Mouse (Mus musculus) lung, postnatal 25 days (tissue): ENCODE measurements at regions not wholly inside any gene's neighbourhood (a gene's known extent, or its start where the extent isn't known, plus 50 kb on each side); places are given as distances from the start of the nearest gene placed in this dataset.

Source experiments
- DNase-seq: peaks from one replicate; pipeline ENCODE4 v3.0.0; 2022; ENCODE audit warnings: low spot score

DNA sequence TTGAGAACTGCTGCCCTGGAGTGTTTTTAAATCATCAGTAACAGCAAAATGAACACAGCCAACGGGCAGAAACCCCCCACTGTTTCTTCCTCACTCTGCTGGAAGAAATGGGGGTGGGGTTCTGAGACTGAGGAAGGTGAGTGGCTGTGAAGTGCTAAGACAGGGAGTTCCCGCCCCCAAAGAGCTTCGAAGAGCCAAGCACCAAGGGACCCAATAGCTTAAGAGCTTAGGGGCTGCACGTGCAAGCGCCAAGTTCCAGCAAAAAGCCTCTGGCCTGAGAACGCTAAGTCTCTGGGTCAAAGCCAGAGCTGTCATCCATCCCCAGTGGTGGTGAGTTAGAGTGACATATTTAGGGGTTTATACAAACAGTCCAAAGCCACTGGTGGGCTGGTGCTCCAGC, 55.1 kb upstream of the Pcbd1 start:
- no peak for DNase-seq

DNA sequence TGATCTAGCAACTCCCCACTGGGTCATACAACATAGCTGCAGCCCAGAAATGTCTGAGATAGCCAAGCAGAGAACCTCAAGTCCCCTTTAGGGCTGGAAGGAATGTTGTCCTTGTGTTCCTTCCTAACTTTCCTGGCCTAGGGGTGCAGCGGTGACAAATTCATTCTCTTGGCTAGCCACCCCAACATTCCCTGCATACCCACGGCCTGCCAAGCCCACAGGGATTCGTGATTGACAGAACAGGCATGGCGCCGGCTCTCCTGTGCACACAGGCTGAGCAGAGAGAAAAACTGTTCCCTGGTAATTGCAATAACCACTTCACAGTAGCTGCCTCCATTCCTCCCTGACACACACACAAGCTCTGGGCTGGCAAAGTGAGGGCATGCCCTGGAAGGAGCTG, 60.5 kb upstream of the Pcbd1 start:
- peak; percentile 5 for DNase-seq

DNA sequence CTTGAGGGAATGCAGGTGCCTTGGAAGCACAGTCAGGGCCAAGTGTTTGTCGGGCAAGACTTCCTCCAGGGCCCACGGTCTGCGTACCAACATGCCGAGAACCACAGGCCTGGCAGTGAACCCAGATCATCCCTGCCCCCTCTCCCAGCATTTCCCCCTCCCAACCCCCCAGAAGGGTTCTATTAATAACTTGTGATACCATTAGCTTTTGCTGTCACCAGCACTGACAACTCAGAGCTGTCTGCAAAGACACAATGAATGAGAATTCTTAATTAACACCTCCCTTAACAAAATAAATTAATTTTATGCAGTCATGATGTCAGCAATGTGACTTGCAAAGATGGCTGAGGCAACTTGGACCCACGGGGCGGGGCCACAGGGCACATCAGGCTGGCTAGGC, 61.9 kb upstream of the Pcbd1 start:
- DNase-seq = no peak

DNA sequence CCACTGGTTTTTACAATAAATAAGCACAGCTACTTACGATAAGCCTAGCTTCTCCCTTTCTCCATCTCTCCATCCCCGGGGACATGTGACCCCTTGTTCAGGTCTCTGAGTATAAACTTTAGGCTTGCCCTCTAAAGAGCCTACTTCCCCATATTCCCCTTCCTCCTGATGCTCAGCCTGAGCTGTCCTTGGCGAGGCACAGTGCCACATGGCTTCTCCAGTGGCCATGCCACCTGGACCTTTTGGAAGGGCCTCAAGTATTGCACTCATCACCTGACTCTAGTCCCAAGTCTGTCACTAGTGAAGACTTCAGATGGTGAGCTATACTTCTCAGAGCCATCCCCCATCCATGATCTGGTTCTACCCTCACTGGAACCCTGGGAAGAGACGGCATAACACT, 64.1 kb upstream of the Pcbd1 start:
- no peak for DNase-seq

DNA sequence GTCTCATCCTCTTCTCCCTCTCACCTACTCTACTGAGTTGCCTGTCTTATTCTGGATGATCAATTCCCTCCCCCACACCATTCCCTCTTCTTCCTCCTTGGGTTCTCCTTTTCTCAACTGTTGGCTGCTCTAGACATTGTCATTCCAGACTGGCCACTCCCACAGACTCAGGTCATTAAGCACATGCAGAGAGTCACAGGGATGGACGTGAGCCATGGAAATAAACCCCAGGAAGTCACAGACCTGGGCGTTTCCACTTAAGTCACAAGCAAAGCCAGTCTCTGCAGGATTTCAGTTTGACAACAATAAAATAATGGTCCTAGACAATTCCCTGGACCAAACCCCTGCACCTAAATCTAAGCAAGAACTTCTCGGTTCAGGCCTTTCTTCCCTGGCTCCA, 65.0 kb upstream of the Pcbd1 start:
- no peak for DNase-seq

DNA sequence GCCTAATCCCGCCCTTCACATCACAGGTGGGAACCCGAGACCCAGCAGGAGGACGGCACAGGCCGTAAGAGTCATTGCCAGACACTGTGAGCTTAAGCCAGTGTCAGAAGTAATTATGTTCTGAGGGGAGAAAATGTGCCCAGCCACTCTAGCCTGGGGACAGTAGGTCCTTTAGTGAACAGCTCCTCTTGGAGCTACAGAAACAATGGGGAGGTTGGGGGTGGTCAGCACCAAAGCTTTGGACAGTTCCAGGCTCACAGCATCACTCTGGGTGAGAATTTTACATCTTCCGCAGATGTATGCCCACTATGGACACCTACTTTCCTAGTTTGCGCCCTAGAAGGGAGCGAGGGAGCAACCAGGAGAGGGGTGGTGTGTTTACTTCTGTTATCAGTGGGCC, 65.7 kb upstream of the Pcbd1 start:
- DNase-seq = no peak

DNA sequence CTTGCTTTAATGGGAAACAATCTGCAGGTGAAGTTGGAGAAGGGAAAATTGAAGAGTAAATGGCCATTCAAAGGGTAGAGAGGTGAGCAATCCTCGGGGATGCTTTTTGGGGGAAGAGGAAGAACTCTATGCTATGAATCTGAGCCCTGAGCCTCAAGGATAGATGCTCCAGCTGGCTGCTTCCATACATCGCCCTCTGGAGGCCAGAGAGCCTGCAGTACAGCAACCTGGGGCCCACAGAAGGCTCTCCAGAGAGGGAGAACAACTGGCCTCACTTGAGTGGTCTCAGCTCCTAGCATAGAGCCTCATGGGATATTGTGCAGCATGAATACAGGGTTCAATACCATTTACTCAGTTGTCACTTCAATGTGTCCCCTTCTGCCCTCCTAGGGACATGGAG, 69.6 kb upstream of the Pcbd1 start:
- DNase-seq = no peak

DNA sequence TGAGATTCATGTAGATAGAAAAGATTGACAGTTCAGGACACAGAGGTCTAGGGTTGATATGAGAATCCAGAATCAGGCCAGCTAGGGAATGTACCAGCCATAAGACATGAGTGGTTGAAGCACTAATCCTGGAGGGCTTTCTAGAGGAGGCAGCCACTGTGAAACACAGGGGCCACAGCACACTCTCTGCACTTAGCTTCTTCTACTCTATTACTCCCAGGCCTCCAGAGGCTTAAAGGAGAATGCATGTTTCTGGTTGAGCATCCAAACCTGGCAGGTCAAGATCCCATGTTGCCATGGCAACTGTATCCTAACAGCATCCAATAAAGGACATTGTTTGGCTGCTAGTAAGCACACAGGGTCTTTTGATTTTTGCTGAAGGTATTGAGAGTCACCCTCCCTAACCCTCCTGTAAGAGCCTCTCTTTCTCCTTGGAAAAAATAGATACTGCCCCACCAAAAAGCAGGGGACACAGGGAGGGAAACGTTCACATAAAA, 76.9 kb upstream of the Pcbd1 start:
- no peak for DNase-seq

DNA sequence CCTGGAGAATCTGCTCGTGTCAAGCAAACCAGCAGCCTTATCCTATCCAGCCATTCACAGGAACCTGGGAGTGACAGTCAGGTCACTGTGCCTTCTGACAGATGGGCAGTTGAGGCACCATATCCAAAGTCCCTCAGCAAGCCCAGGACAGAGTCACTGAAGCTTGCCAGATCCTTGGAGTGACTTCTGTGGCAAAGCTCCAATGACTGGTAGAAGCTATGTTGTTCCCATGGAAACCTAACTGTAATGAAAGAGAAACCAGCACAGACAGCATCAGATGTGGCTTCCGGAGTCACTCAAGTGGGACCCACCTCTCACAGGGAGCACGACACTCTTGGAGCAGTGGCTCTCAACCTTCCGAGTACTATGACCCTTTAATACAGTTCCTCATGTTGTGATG, 78.4 kb upstream of the Pcbd1 start:
- DNase-seq = no peak

DNA sequence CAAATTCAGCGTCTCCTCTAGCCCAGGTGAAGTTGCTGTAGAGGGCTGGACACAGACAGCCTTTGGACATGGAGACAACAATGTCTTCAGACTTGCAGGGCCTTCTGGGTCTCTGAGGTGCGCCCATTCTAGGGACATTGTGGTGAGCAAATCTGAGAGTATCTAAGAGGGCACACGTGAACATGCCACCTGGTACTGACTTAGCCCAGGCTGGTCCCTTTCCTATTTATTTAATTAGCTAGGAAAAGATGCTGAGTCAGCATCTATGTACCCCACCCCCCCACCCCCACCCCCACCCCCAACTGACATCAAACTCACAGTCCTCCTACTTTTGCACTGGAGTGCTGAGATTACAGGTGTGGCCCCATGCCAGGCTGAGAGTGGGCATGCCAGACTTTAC, 81.7 kb upstream of the Pcbd1 start:
- no peak for DNase-seq

DNA sequence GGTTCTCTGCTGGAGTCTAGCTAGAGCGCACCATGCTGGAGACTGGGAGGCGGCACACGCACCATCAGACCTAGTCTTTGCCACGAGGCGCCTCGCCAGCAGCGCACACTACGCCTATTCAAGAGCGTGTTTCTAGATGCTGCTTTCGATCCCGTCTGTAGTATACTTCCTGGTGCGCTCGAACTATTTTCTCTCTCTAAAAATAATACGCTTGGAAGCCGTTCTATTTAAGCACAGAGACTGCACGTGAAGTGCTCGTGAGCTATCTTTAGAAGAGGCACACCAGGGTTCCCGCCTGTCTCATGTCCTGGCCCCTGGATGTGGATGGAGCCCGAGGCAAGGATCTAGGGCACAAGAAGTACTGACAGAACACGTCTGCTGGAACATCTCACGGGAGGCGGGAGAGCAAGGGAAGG, 87.4 kb upstream of the Pcbd1 start:
- no peak for DNase-seq

DNA sequence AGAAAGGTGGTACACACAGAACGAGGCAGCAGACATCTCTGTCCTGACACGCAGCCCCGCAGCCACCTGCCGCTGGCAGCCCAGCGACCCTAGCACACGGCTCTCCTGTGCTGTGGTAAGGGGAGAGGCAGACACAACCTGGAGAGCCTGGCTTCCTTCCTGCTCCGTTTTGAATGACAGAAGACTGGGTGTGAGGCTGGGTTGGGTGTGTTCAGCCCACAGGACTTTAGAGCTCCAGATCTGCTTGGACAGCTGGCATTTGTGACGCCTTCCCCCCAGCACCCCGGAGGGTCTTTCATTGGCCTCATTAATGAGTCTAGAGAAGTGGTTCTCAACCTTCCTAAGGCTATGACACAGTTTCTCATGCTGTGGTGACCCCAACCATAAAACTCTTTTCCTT, 91.7 kb upstream of the Pcbd1 start:
- DNase-seq = no peak

DNA sequence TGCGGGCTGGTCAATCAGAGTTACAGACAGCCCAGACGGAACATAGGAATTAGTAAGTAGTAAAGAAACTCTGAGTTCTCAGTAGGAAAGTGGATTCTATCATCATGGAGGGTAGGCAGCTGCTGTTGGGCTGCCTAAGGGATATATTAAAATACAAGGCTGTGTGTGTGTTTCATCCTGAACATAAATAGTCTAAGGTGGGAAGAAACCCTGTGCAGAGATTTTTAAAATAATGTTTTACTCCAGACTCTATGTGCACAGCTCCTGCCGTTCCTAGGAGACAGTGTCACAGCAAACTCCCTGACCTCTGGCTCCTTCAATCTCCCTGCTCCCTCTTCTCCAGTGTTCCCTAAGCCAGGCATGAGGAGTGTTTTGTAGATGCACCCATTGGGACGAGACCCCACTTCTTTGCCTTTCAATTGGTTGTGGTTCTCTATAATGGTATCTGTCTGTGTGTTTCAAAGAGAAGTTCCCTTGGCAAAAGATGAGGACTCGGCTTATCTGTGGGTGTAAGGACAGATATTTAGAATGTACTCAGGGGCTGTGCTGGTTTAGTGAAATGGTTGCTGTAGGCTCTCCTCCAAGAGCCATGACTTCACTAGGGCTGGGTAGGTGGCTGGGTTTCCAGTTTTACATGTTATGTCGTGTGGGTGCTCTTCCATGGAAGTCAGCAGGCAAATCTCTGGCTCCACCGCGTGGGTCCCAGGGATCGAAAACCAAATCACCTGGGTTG, 93.1 kb upstream of the Pcbd1 start:
- no peak for DNase-seq

DNA sequence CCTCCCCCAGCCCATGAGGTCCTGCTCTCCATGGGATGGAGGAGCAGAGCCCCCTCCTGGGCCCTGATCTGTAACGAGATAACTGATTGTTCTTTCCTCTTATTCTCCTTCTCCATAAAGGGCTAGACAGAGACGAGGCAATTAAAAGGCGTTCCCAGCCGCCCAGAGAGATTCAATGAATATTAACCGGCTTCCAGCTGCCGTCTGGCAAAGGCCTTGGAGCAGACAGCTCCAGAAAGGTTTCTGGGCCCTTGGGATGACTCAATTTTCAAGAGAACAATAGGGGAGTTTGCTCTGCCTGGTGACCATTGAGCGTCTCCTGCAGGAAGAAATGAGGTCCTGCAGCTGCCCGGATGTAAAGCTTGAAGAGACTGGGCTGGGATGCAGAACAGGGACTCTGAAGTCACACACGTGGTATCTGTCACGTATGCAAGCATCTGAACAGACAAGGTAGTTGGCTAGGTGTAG, 104.0 kb upstream of the Pcbd1 start:
- peak; percentile 5 for DNase-seq

DNA sequence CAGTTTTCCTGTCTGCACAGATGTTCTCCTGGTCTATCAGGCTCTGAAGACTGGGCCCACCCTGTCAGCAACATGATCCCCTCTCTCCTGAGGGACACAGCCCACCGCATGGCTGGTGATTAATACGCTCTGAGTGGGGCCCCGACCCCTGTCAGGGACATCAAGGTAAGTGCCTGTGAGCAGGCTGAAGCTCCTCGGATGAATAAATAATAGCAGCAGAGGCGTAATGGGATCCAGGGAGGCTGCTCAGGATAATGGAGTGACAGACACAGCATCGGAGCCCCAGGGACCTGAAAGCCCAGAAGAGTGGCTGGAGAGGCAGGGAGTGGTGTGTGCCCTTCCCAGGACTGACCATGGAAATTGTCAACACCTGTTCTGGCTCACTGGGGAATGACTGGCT, 107.4 kb upstream of the Pcbd1 start:
- no peak for DNase-seq

DNA sequence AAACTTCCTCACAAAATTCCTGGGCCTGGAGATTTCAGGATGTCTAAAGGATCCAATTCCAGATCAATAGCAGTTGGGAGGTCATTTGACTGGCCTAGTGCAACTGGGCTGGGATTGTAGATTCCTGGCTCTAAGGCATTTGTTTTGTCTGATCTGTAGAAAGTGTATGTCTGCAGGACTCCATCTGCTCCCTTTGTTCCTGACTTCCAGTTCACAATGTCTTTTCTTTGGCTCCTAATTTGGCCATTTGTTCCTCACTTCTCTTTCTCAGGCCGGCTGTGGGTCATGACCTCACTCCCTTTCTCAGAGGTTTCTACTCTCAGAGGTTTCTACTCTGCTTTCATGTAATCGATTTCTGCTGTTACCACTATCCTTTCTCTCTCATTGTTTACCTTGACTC, 115.5 kb upstream of the Pcbd1 start:
- no peak for DNase-seq

DNA sequence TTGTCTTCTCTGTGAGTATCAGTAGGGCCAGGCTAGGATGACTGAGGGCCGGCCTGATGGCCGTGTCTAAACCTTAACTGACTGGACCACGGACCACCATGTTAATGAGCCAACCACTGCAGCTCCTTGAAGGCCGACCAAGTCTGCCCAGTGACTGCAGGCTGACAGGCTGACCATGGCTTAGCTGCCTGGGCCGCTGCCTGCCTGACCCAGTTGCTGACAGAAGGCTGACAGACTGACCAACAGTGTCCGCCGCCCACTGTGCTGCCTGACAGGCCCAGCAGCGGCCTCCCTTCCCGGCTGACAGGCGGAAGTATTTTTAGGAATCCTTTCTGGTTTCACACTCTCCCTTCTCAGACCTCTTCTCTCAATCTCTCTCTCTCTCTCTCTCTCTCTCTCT, 124.3 kb upstream of the Pcbd1 start:
- DNase-seq = no peak

DNA sequence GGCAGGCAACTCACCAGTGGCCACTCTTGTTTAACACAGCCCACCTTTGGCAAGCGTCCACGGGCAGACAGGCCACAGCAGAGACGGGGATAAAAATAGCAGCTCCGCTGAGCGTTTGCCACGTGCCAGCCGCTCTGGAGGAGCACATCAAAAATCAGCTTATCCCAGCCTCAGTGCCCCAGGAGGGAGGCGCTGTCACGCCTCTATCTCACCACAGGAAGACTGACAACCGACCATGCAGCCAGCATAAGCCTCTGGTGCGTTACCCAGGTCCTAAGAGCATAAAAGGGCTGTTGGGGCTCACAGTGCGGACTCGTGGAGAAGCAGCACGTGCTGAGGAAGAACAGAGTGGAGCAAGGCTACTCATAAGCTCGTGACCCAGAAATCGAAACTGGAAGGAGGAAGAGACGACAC, 126.4 kb upstream of the Unc5b start:
- DNase-seq = no peak

DNA sequence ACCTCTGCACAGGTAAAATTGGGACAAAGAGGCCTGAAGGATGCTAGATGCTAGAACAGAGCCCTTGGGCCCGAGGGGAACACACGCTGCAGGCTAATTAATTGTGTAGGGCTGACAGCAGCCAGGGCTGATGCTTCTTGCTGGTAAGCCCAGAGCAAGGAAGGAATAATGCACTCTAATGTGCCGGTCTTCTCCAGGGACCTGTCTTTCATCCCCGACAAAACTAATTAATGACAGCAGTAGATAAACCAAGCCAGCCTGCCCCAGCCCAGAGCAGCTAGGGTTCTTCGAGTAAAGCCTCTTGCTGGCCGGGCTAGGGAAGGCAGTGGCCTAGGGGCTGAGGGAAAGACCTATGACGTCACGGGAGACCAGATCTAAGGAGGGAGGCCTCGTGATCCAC, 124.1 kb upstream of the Unc5b start:
- DNase-seq = no peak

DNA sequence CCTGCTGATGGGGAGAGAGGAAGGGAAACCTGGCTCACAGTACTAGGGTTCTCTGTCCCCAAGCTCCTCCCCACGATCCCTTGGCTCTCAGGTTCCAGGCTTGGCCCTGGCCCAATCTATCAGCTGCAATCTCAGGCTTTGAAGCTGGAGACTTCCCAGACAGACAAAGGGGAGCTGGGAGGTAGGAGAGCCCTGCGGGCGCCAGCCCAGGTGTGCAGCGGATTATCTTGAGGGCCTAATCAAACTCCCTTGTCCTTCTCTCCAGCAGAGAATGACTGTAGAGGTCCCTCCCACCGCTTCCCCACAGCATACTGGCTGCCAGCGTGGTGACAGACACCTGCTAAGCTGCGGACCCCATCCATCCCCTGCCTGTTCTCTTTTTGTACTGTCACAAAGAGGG, 121.1 kb upstream of the Unc5b start:
- DNase-seq = no peak

DNA sequence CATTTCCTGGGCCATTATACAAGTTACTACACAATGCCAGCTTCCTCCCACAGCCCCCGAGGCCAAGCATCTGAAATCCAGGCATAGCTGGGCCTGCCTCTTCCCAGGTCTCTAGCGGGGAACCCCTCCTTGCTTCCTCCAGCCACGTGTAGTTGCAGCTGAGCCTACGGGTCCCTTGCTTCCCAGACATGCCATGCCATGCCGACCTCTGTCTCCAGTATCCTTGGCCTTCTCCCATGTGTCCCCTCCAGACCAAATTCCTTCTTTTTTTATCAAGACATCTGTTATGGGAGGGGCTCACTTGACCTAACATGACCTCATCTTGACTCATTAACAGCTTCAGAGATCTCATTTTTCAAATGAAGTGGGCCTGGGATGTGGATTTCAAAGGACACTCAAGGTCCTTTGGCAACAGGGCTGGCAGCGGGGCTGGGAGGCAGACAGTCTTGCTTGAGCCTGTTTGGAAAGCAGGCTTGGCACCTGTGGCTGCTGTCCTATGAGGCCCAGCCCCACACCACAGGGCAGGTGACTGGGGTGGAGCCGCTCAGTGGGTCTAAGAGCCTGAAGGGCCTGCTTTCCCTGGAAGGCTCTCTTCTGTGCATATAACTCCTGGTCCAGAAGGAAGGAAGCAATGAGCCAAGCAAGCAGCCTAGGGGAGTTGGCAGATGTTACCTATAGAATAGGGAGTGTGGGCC, 117.7 kb upstream of the Unc5b start:
- DNase-seq = no peak

DNA sequence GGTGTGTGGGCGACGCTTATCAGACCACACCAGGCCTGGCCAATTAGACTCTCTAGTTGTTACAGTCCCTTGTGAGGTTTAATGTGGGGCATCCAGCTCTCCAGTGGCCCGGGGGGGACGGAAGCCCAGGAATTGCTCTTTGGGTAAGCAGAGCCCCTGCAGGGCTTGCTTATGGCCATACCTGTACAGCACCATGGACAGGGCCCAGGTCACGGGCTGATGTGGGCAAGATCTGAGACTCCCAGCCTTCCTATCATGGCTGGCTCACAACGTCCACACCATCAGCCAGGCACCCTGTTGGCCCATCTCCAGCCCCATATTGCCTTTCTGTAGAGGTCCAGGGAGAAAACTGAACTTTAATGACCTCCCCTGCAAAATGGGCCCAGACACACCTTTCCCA, 111.7 kb upstream of the Unc5b start:
- no peak for DNase-seq

DNA sequence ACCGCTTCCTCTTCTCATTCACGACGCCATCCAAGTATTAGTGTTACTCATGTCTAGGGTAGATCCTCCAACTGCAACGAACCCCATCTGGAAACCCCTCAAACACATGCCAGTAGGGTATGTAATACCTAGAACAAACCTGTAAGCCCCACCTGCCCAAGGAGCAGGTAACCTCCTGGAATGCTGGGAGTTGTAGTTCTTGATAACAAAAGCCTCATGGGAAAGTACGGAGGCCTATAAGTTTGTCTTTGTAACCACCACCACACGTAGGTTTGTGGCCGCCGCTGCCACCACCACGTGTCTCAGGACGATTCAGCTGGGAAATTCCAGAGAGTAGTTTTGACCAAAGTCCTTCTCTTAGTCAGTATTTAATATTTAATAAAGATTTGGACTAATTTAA, 107.4 kb upstream of the Unc5b start:
- DNase-seq = no peak

DNA sequence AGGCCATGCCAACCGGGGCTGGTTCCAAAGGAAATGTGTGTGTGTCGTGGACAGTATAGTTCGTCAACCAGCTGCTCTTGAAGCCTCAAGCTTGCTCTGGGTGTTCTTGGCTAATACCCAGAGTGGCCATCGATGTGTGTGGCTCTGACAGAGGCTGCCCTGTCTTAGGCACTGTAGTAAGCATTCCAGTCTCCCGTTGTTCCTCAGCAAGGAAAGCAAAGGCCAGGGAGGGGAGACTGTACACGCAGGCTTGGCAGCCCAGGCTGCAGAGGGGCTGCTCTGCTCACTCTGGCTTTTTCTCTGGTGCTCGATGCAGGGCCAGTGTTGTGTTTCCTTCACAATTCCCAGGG, 106.1 kb upstream of the Unc5b start:
- no peak for DNase-seq
